Mouse (Mus musculus): ENCODE results near the gene Rrp9.

GRCm38 (mm10) chr9:106452821-106453220, 22.9 kb upstream of the Rrp9 start:
- TF ChIP-seq CTCF (IDR thresholded peaks at IDR 0.05; ENCODE audit: low read depth): no peak
- no peak for TF ChIP-seq EP300 (optimal IDR thresholded peaks at IDR 0.05)

Data from stomach, postnatal 0 days (tissue).